Mouse (Mus musculus): ENCODE results near the gene Gm28308.

Gene Gm28308

GRCm38 (mm10) chr6:52152226-52153193, 60.6 kb downstream of the Gm28308 start:
- no peak for DNase-seq

DNA sequence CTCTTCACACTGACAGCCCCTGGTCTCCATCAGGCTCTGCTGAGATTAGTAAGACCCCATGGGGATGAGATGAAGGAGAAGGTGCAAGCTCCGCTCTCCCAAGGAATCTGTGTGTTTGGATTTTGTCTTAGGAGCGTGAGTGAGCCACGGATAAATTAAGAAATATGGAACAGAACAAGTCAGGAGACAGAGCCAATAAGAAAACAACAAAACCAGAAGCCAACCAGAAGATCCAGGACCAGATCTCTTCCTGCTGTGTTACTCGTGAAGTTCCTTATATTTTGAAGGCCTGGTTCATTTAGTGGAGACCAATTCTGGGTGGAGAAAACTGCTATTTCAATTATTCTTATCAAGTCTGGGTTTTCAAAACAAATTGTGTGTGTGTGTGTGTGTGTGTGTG, 61.6 kb downstream of the Gm28308 start:
- no peak for DNase-seq

DNA sequence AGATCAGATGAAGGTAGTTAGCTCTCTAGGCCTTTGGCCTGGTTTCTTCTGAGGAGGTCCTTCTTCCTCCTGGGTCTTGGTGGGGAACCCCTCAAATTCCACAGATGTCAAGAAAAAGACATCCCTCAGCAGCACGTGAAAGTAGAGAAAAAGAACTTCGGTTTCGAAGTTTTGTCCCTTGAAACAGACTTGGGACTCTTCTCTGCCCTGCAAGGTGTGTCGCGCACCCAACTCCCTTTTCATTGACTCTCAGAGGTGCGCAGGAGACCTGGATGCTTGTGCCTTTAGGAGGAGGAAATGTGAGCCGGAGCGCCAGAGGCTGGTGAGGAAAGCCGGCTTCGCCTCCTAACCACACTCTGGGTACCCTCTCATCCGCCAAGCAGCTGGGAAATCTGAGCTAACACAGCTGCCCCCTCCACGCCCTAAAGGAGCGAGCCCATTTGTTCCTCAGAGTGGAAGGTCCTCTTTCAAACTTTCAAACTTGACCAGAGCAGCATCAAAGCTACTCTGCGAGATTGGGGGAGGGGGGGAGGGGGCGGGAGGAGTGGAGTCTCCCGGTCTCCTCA, 62.7 kb downstream of the Gm28308 start:
- DNase-seq: peak; percentile 73

DNA sequence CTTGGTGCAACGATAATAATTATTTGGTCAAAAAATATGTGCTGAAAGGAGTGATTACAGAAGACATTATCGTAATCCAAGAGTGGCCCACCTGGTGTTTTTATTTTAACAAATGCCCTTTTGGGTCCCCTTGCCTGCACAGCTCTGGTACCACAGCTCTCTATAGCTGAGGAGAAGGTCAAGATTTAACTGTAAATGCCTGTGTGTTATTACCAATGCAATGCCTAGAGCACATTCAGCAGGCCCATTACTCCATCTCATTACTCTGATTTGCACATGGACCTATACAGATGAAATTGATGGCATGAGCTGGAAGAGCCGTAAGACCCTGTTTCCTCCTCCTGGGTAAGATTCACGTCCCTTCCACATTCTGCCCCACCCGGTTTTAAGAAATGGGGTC, 74.0 kb downstream of the Gm28308 start:
- DNase-seq: no peak

- DNase-seq: no peak
Observed at GRCm38 (mm10) chr6:52138576-52138975, 74.6 kb downstream of the Gm28308 start.

- peak; percentile 83 for DNase-seq
Observed at GRCm38 (mm10) chr6:52137841-52138535, 75.2 kb downstream of the Gm28308 start.

- DNase-seq: no peak
Observed at GRCm38 (mm10) chr6:52123673-52124072, 89.5 kb downstream of the Gm28308 start.

DNA sequence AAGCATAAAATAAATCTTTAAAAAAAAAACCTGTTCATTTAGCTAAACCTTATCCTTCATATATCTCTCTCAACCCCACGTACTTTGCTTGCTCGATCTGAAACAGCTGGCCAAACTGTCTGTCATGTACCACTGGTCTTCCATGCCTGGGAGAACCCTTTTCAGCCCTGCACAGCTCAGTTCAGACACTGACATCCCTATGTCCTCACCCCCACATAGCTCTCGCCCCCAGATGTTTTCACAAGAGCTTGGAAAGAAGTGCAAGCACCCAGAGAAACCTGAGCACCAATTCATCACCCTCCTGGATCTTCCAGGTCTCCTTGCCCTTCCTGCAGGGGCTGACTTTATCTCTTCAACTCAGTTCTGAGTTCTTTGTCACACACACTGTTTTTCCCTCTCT, 92.0 kb downstream of the Gm28308 start:
- DNase-seq: no peak

DNA sequence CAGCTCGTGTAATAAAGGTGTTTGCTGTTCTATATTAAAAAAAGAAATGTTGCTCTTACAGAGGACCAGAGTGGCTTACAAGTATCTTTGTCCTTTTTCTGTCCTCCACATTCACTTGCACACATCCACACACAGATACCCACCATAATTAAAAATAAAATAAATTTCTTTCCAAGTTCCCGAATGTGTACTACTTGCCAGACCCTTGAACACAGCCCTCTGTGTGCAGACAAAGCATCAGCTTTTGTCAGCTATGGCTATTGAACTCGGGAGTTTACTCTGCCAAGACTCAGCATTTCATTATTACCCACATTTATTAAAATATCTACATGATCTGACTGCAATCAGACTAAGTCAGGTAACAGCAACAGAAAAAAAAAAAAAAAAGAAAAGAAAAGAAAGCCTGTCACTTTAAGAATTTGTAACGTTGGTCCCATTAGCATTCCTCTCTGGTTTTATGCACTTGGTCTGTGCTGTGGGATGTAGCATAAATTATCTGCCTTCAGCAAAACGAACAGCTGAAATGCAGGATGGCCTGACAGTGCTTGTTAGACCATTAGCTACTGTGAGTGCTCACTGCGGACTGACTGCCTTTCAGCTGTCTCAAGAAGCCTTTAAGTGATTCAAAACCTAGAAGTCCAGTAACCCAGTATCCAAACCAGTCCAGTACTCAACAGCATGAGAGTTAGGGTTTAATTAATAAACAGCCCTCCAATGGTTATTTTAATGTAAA, 94.1 kb downstream of the Gm28308 start:
- peak; percentile 65 for DNase-seq

DNA sequence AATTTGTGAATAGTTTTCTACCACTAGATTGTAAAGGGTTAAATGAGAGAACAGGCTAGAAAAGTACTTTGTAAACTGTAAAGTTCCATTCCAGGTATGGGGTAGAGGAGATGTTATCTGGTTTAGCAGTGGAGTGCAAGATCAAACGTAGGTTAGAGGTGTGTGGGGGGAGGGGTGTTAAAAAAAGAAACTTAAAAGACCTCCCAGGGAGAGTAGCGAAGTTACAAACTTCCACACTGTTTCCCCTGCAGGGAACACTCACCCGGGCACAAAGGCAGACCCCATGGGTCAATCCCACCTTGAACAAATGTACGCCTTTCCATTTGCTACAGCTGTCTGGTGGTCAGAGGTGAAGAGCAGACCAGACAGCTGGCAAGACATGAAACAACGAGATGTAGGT, 97.2 kb downstream of the Gm28308 start:
- no peak for DNase-seq

All from embryo, embryonic 11 days (tissue).